Mouse (Mus musculus) liver, embryonic 11.5 days (tissue): Measurements from ENCODE around the gene Card6. TPM values are rescaled to one million over a fixed set of nuclear protein-coding genes. Genes with fewer than 3 reads are reported as not detected.

Experiments used
- ATAC-seq: fragments of 200-750 bp; cut with Nextera tagmentation; replicated peaks from 2 replicates; pipeline ENCODE4 v1.8.0; 2017; ENCODE audit warnings: moderate number of reproducible peaks, mild to moderate bottlenecking, moderate TSS enrichment, moderate library complexity; ENCODE audit not compliant: low FRiP score
- DNase-seq: peaks from one replicate; pipeline ENCODE4 v3.0.0-alpha.2; 2017; ENCODE audit warnings: low spot score
- H3K27ac ChIP-seq: fragments of 300-500 bp; sonication (generic); 2 replicates; pipeline ENCODE4 v1.5.1; 2014; ENCODE audit warnings: mild to moderate bottlenecking, low read depth, low read length, control low read depth
- H3K27me3 ChIP-seq: fragments of 300-500 bp; sonication (generic); replicated peaks from 2 replicates; pipeline ENCODE4 v1.6.1; 2014; ENCODE audit warnings: low read length, mixed read lengths; ENCODE audit not compliant: control insufficient read depth, insufficient read depth
- H3K36me3 ChIP-seq: fragments of 300-500 bp; sonication (generic); 2 replicates; pipeline ENCODE4 v1.6.1; 2014; ENCODE audit warnings: mild to moderate bottlenecking, low read length, moderate library complexity, mixed read lengths; ENCODE audit not compliant: control insufficient read depth, insufficient read depth
- H3K4me1 ChIP-seq: fragments of 300-500 bp; sonication (generic); replicated peaks from 2 replicates; pipeline ENCODE4 v1.6.1; 2014; ENCODE audit warnings: low read length, mixed read lengths; ENCODE audit not compliant: control insufficient read depth, insufficient read depth
- H3K4me2 ChIP-seq: fragments of 300-500 bp; sonication (generic); 2 replicates; pipeline ENCODE4 v1.6.1; 2014; ENCODE audit warnings: mild to moderate bottlenecking, control low read depth, moderate library complexity
- H3K4me3 ChIP-seq: fragments of 300-500 bp; sonication (generic); 2 replicates; pipeline ENCODE4 v1.5.1; 2014; ENCODE audit warnings: low read depth, low read length, control low read depth
- H3K9ac ChIP-seq: fragments of 300-500 bp; sonication (generic); 2 replicates; pipeline ENCODE4 v1.6.1; 2014; ENCODE audit warnings: low read depth, low read length, control low read depth
- H3K9me3 ChIP-seq: fragments of 300-500 bp; sonication (generic); 2 replicates; pipeline ENCODE4 v1.6.1; 2016; ENCODE audit warnings: low read length, inconsistent platforms, mixed read lengths; ENCODE audit not compliant: control insufficient read depth
- WGBS: fragments of 180-500 bp; shearing (Covaris S2); extraction: QIAGEN DNeasy Blood & Tissue Kit; methylation state at CpG from one replicate; pipeline ENCODE4 v1.1.7; 2014; 5-methylcytosine and 5-hydroxymethylcytosine counted together
- polyA plus RNA-seq: library from polyadenylated mRNA; unstranded; fragments of >200 nt; fragmentation: Nextera tagmentation; extraction: Ambion mirVana; gene quantifications from 2 replicates; pipeline ENCODE4 v1.2.1, GENCODE M21; 2014

The Card6 gene
- polyA plus RNA-seq, 1 experiment from 2014 or later: 1.3 TPM

DNA sequence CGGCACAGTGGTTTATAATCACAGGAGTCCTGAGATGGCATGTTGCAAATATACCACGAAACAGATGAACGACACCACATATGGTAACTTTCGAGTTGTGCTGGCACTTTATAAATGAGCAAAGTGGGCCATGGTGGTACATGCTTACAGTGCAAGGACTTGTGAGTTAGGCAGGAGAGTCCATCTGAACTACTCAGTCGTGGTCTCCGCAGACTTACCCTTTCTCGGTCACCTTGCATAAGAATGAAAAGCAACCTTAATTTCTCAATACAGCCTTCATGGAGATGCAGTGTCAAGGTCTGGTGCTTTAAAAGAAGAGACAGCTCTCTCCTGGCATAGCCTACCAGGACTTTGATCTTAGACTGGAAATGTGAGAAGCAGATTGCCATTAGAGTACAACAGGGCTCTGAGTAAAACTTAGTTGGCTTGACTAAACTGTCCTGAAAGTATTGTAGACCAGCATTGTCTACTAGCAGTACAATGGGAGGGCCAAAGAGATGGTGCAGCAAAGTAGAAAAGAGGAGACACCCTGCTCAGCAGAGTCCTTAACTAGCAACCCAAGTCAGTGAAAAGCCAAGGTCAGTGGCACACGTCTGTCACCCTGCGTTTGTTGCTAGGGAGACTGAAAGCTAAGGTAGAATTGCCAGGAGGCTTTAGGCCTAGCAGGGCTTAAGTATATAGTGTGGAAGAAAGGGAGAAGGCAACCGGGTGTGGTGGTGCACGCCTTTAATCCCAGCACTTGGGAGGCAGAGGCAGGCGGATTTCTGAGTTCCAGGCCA, 13.4 kb upstream of the Card6 start:
- peak; percentile 25 for ATAC-seq
- H3K9ac ChIP-seq: no peak overlapping the region
- peaks cover 48% of the 10 kb centered on the region for H3K36me3 ChIP-seq
- peaks cover 16% of the 10 kb centered on the region for H3K4me1 ChIP-seq
- H3K27me3 ChIP-seq: no peaks in the 10 kb centered on the region
- no peaks in the 10 kb centered on the region for H3K9me3 ChIP-seq
- H3K4me3 ChIP-seq: no peak overlapping the region
- no peak overlapping the region; the same call in 1 of the 2 replicates for H3K27ac ChIP-seq
- H3K4me2 ChIP-seq: no peak overlapping the region
- DNase-seq: no peak
- WGBS: 86% methylated on average over 12 of the region's 12 CpGs

DNA sequence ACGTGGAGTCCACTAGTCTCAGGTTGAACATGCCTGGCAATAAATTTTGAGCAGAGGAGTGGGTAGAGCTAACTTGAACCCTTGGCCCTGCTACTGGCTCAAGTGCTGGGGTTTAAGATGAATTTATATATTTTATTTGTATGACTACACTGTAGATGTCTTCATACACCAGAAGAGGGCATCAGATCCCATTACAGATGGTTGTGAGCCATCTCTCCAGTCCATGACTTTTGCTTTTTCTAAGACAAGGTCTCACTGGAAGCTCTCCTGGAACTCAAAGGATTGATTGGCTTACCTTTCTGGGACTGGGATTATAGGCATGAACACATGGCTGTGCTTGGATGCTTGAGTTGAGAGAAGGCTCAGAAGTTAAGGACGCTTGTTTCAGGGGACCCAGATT, 11.4 kb upstream of the Card6 start:
- Histone ChIP-seq H3K9ac (0 out of 2 replicates have a peak overlapping the region, but pooled peaks have one; percentile 16), H3K27me3 (no peaks in the 10 kb centered on the region), H3K4me1 (peaks cover 22% of the 10 kb centered on the region), H3K4me3 (no peak overlapping the region), H3K4me2 (peak overlapping the region; percentile 15), H3K27ac (peak overlapping the region; percentile 32; the same call in 1 of the 2 replicates), H3K9me3 (no peaks in the 10 kb centered on the region), H3K36me3 (peaks cover 47% of the 10 kb centered on the region)
- ATAC-seq (no peak), DNase-seq (no peak)
- 89% methylated on average over 2 of the region's 2 CpGs for WGBS

GRCm38 (mm10) chr15:5119192-5119591, 10.9 kb upstream of the Card6 start:
- no peak for DNase-seq
- no peaks in the 10 kb centered on the region for H3K27me3 ChIP-seq
- 0 out of 2 replicates have a peak overlapping the region, but pooled peaks have one; percentile 55 for H3K9ac ChIP-seq
- ATAC-seq: no peak
- H3K4me2 ChIP-seq: peak overlapping the region; percentile 96
- H3K9me3 ChIP-seq: no peaks in the 10 kb centered on the region
- H3K27ac ChIP-seq: no peak overlapping the region
- peaks cover 42% of the 10 kb centered on the region for H3K36me3 ChIP-seq
- H3K4me1 ChIP-seq: peaks cover 27% of the 10 kb centered on the region
- WGBS: 71% methylated on average over 2 of the region's 2 CpGs
- peak overlapping the region; percentile 84 for H3K4me3 ChIP-seq

GRCm38 (mm10) chr15:5118626-5119025, 10.3 kb upstream of the Card6 start:
- DNase-seq: no peak
- H3K4me3 ChIP-seq: peak overlapping the region; percentile 84
- H3K27ac ChIP-seq: no peak overlapping the region
- ATAC-seq: no peak
- peaks cover 27% of the 10 kb centered on the region for H3K4me1 ChIP-seq
- 74% methylated on average over 9 of the region's 9 CpGs for WGBS
- peak overlapping the region; percentile 96 for H3K4me2 ChIP-seq
- H3K27me3 ChIP-seq: no peaks in the 10 kb centered on the region
- H3K9me3 ChIP-seq: no peaks in the 10 kb centered on the region
- peaks cover 40% of the 10 kb centered on the region for H3K36me3 ChIP-seq
- H3K9ac ChIP-seq: peak overlapping the region; percentile 55; the same call in 1 of the 2 replicates

DNA sequence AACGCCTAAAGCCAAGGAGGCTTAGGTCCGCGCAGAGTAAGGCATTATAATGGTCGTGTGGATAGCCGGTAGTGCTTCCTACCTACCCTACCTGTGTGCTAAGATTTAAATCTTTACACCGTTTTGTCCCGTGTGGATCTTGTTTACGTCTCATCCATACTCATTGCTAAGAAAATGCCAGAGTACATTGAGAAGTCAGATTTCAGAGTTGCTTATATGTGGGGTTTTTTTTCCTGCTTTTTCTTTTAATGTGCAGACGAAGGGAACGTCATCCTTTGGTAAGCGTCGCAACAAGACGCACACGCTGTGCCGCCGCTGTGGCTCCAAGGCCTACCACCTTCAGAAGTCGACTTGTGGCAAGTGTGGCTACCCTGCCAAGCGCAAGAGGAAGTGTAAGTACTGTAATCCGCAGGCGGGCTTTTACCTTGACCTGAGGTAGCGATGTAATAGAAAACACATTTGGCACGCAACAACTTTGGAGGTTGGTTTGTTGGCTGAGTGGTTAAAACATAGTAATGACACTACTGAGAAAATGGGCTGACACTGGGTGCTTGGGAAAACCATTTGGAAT, 8.8 kb upstream of the Card6 start:
- Histone ChIP-seq H3K4me1 (peaks cover 32% of the 10 kb centered on the region), H3K4me2 (peak overlapping the region; percentile 96), H3K36me3 (peaks cover 38% of the 10 kb centered on the region), H3K9ac (peak overlapping the region; percentile 98), H3K27ac (peak overlapping the region; percentile 87), H3K4me3 (peak overlapping the region; percentile 84), H3K27me3 (no peaks in the 10 kb centered on the region), H3K9me3 (no peaks in the 10 kb centered on the region)
- ATAC-seq (no peak; the same call in 1 of the 2 replicates), DNase-seq (no peak)
- WGBS: under 1% methylated on average over 22 of the region's 22 CpGs

- H3K9me3 ChIP-seq: no peaks in the 10 kb centered on the region
- peak within 1 kb of the TSS; percentile 96 for H3K4me2 ChIP-seq
- peak; percentile 95 for ATAC-seq
- peak within 1 kb of the TSS; percentile 91 for H3K27ac ChIP-seq
- WGBS: under 1% methylated on average over 55 of the region's 55 CpGs
- peak within 1 kb of the TSS; percentile 98 for H3K9ac ChIP-seq
- no peaks in the 10 kb centered on the region for H3K27me3 ChIP-seq
- peaks cover 32% of the 10 kb centered on the region for H3K4me1 ChIP-seq
- DNase-seq: peak; percentile 99
- H3K4me3 ChIP-seq: peak within 1 kb of the TSS; percentile 84
- peaks cover 31% of the 10 kb centered on the region for H3K36me3 ChIP-seq
These were observed 8.1 kb upstream of the Card6 start, which contains the start of gene Rpl37 for GRCm38 (mm10) chr15:5116270-5117030. TSS of gene Rpl37 (plus strand) at chr15:5116645.

DNA sequence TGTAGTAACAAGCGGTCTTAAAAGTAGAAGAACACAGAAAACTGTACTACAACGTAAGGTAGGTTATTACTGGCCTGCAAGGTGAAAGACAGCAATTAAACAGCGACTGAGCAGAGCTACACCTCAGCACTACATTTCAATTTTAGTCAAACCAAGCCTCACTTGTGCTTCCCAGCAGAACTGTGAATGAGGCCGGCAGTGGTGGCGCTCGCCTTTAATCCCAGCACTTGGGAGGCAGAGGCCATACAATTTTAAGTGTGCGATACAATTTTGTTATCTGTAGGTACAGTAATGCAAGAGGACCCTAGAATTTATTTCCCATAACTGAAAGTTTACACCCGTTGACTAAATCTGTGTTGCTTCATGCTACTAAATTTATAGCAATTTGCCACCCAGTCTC, 6.8 kb upstream of the Card6 start:
- no peaks in the 10 kb centered on the region for H3K9me3 ChIP-seq
- no peak for ATAC-seq
- peak; percentile 30 for DNase-seq
- peak overlapping the region; percentile 84; the same call in 1 of the 2 replicates for H3K4me3 ChIP-seq
- H3K4me1 ChIP-seq: peaks cover 32% of the 10 kb centered on the region
- no peaks in the 10 kb centered on the region for H3K27me3 ChIP-seq
- WGBS: 61% methylated on average over 8 of the region's 8 CpGs
- peak overlapping the region; percentile 72 for H3K4me2 ChIP-seq
- no peak overlapping the region; the same call in 1 of the 2 replicates for H3K9ac ChIP-seq
- peak overlapping the region; percentile 91; the same call in 1 of the 2 replicates for H3K27ac ChIP-seq
- H3K36me3 ChIP-seq: peaks cover 24% of the 10 kb centered on the region

GRCm38 (mm10) chr15:5112651-5113050, 4.3 kb upstream of the Card6 start:
- WGBS: 55% methylated on average over 3 of the region's 3 CpGs
- no peak overlapping the region for H3K4me3 ChIP-seq
- peaks cover 3% of the 10 kb centered on the region for H3K36me3 ChIP-seq
- peaks cover 18% of the 10 kb centered on the region for H3K4me1 ChIP-seq
- peaks cover 1% of the 10 kb centered on the region; the same call in 1 of the 2 replicates for H3K27me3 ChIP-seq
- no peak overlapping the region for H3K27ac ChIP-seq
- no peak overlapping the region for H3K9ac ChIP-seq
- no peak overlapping the region for H3K4me2 ChIP-seq
- no peaks in the 10 kb centered on the region for H3K9me3 ChIP-seq
- DNase-seq (peak; percentile 24), ATAC-seq (peak; percentile 37)
